18 mouse cellular contexts compared by ENCODE assay signal in genomic region chr13:91156308-91156707, GRCm38 (mm10).
DNase-seq lines count a peak whose midpoint lies in the region; ATAC-seq and TF ChIP-seq lines count a peak whose summit lies in the region.
"Had no signal": no experiment of that assay in that cellular context is flagged by ENCODE, and none has a peak within 500 bp of the region (broad histone marks: within the 10 kb centered on the region; RNA-seq: fewer than 3 reads in every experiment).

No protein-coding gene starts in this region.

- no peak for TF ChIP-seq CTCF in kidney, adult 2 months (conservative IDR thresholded peaks at IDR 0.05; ENCODE audit: insufficient read depth, insufficient read length, low read depth, low read length)
- no peak for TF ChIP-seq CTCF in brain, embryonic 14.5 days (IDR thresholded peaks at IDR 0.05; ENCODE audit: borderline replicate concordance, extremely low read depth, insufficient read depth, insufficient read length)

- no peak overlapping the region for H3K4me2 ChIP-seq in forebrain, embryonic 14.5 days (ENCODE audit: low read length)
- H3K4me2 ChIP-seq: embryonic facial prominence, embryonic 12.5 days; forebrain, embryonic 15.5 days had no signal

- no peaks in the 10 kb centered on the region for H3K36me3 ChIP-seq in forebrain, embryonic 14.5 days (ENCODE audit: control insufficient read depth, insufficient read depth, low read length)
- H3K36me3 ChIP-seq in forebrain, embryonic 10.5 days (replicated peaks) = no peaks in the 10 kb centered on the region
- H3K36me3 ChIP-seq in kidney, adult 2 months (ENCODE audit: control insufficient read depth, insufficient read depth, low read length) = no peaks in the 10 kb centered on the region
- H3K36me3 ChIP-seq: embryonic facial prominence, embryonic 10.5 days; embryonic facial prominence, embryonic 12.5 days; forebrain, embryonic 15.5 days had no signal

- H3K9ac ChIP-seq in forebrain, embryonic 14.5 days (ENCODE audit: low read length) = no peak overlapping the region
- H3K9ac ChIP-seq: embryonic facial prominence, embryonic 12.5 days; forebrain, embryonic 15.5 days; forebrain, postnatal 0 days had no signal

- H3K4me3 ChIP-seq in forebrain, embryonic 14.5 days (ENCODE audit: low read depth, low read length) = no peak overlapping the region
- H3K4me3 ChIP-seq in forebrain, embryonic 10.5 days = no peak overlapping the region
- H3K4me3 ChIP-seq in kidney, adult 2 months (ENCODE audit: insufficient read depth, low read depth, low read length) = no peak overlapping the region
- H3K4me3 ChIP-seq: embryonic facial prominence, embryonic 10.5 days; embryonic facial prominence, embryonic 12.5 days; forebrain, embryonic 15.5 days had no signal

- H3K4me1 ChIP-seq in forebrain, embryonic 14.5 days (ENCODE audit: control insufficient read depth, insufficient read depth, low read length) = no peaks in the 10 kb centered on the region
- H3K4me1 ChIP-seq in forebrain, embryonic 10.5 days = no peaks in the 10 kb centered on the region
- H3K4me1 ChIP-seq in kidney, adult 2 months (ENCODE audit: control insufficient read depth, insufficient read depth, low read length) = no peaks in the 10 kb centered on the region
- H3K4me1 ChIP-seq: embryonic facial prominence, embryonic 12.5 days; forebrain, embryonic 15.5 days had no signal

- peak; percentile 28 for DNase-seq in forebrain, embryonic 14.5 days (ENCODE audit: low spot score)
- no peak for DNase-seq in forebrain, embryonic 10.5 days (ENCODE audit: extremely low spot score, low spot score)
- peak; percentile 19 for DNase-seq in kidney, adult 2 months
- no peak for DNase-seq in kidney, postnatal 4 days
- DNase-seq in brain, embryonic 14.5 days (ENCODE audit: low read depth) = peak; percentile 50
- DNase-seq in liver = no peak
- DNase-seq: adrenal gland, adult 2 months; adrenal gland, postnatal 10 days; adrenal gland, postnatal 25 days; cerebellum, adult 11-12 months; cerebellum, adult 2 months; cerebellum, adult 9-10 months; cerebellum, postnatal 10 days; cerebellum, postnatal 25 days had no signal

- H3K27ac ChIP-seq in forebrain, embryonic 14.5 days (ENCODE audit: low read depth, low read length) = no peak overlapping the region
- no peak overlapping the region for H3K27ac ChIP-seq in forebrain, embryonic 10.5 days
- H3K27ac ChIP-seq in kidney, adult 2 months (ENCODE audit: insufficient read depth, low read depth, low read length) = no peak overlapping the region
- H3K27ac ChIP-seq: embryonic facial prominence, embryonic 10.5 days; embryonic facial prominence, embryonic 12.5 days; forebrain, embryonic 15.5 days had no signal

- 50% methylated on average over 5 of the region's 5 CpGs for WGBS in forebrain, embryonic 14.5 days
- 89% methylated on average over 5 of the region's 5 CpGs for WGBS in forebrain, embryonic 10.5 days
- 65% methylated on average over 5 of the region's 5 CpGs for WGBS in kidney, adult 2 months

- H3K27me3 ChIP-seq in forebrain, embryonic 14.5 days (replicated peaks; ENCODE audit: control insufficient read depth, insufficient read depth, low read length) = no peaks in the 10 kb centered on the region
- H3K27me3 ChIP-seq in forebrain, embryonic 10.5 days (ENCODE audit: poor library complexity, severe bottlenecking) = no peaks in the 10 kb centered on the region
- no peaks in the 10 kb centered on the region for H3K27me3 ChIP-seq in kidney, adult 2 months (replicated peaks; ENCODE audit: control insufficient read depth, insufficient read depth, low read length)
- H3K27me3 ChIP-seq: embryonic facial prominence, embryonic 12.5 days; forebrain, embryonic 15.5 days had no signal

- ATAC-seq in forebrain, embryonic 14.5 days = peak; percentile 57

- TF ChIP-seq POLR2A in kidney, adult 2 months (IDR thresholded peaks at IDR 0.05; ENCODE audit: low read depth, low read length) = no peak
- no peak for TF ChIP-seq POLR2A in brain, embryonic 14.5 days (IDR thresholded peaks at IDR 0.05; ENCODE audit: borderline replicate concordance, extremely low read depth, insufficient read depth, insufficient read length, poor library complexity, severe bottlenecking)

- H3K9me3 ChIP-seq in forebrain, embryonic 14.5 days (replicated peaks; ENCODE audit: control insufficient read depth, low read length) = no peaks in the 10 kb centered on the region
- H3K9me3 ChIP-seq in forebrain, embryonic 10.5 days = no peaks in the 10 kb centered on the region
- H3K9me3 ChIP-seq: embryonic facial prominence, embryonic 10.5 days; embryonic facial prominence, embryonic 12.5 days; forebrain, embryonic 15.5 days had no signal

Comparison
In these comparisons a context has a peak if more than half of its experiments do, and no peak if none do; other contexts are left out.
1. DNase-seq: peak in forebrain, embryonic 14.5 days (single experiment), kidney, adult 2 months (single experiment) and brain, embryonic 14.5 days (single experiment); none in forebrain, embryonic 10.5 days (single experiment), kidney, postnatal 4 days (0 of 2) and liver (single experiment).